Mouse (Mus musculus): ENCODE data around the gene Ceacam15.
"Not testable (repeated sequence)": the region's sequence is repeated elsewhere in the genome, so short reads cannot be mapped to it uniquely, and the experiment has no call there.

Ceacam15 gene

GRCm38 (mm10) chr7:16675605-16676004, at the start of gene Ceacam15:
Gene Ceacam15 (minus strand): TSS chr7:16675705.
- no peak for DNase-seq

GRCm38 (mm10) chr7:16722490-16722889, 47.0 kb upstream of the Ceacam15 start:
- not testable (repeated sequence) for DNase-seq

GRCm38 (mm10) chr7:16721629-16722028, 46.1 kb upstream of the Ceacam15 start, which contains the start of gene Ceacam9:
Gene Ceacam9 (plus strand): TSS chr7:16721929.
- DNase-seq, result no peak

GRCm38 (mm10) chr7:16716456-16717152, 41.1 kb upstream of the Ceacam15 start:
- not testable (repeated sequence) for DNase-seq

- DNase-seq, result no peak
Measured at GRCm38 (mm10) chr7:16712633-16713415, 37.3 kb upstream of the Ceacam15 start.

GRCm38 (mm10) chr7:16710604-16711003, 35.1 kb upstream of the Ceacam15 start:
- no peak for DNase-seq

GRCm38 (mm10) chr7:16708244-16708643, 32.7 kb upstream of the Ceacam15 start:
- no peak for DNase-seq

- no peak for DNase-seq
Measured at GRCm38 (mm10) chr7:16706385-16706784, 30.9 kb upstream of the Ceacam15 start.

- DNase-seq, result no peak
Measured at GRCm38 (mm10) chr7:16700583-16700982, 25.1 kb upstream of the Ceacam15 start.

- DNase-seq, result peak in 1 of 2 experiments; percentile 5
Measured at GRCm38 (mm10) chr7:16699042-16699441, 23.5 kb upstream of the Ceacam15 start.

GRCm38 (mm10) chr7:16695025-16695424, 19.5 kb upstream of the Ceacam15 start:
- no peak for DNase-seq

- no peak for DNase-seq
Measured at GRCm38 (mm10) chr7:16689196-16689595, 13.7 kb upstream of the Ceacam15 start.

- DNase-seq, result not testable (repeated sequence)
Measured at GRCm38 (mm10) chr7:16680194-16680593, 4.7 kb upstream of the Ceacam15 start.

GRCm38 (mm10) chr7:16674699-16675098, 806 bp downstream of the Ceacam15 start:
- not testable (repeated sequence) for DNase-seq

- DNase-seq, result no peak
Measured at GRCm38 (mm10) chr7:16673823-16674222, 1.7 kb downstream of the Ceacam15 start.

GRCm38 (mm10) chr7:16668331-16668930, 7.1 kb downstream of the Ceacam15 start:
- DNase-seq, result not testable (repeated sequence)

GRCm38 (mm10) chr7:16644260-16644659, 31.2 kb downstream of the Ceacam15 start:
- DNase-seq, result no peak

GRCm38 (mm10) chr7:16643106-16643505, 32.4 kb downstream of the Ceacam15 start:
- not testable (repeated sequence) for DNase-seq

- DNase-seq, result peak; percentile 6 to 30
Measured at GRCm38 (mm10) chr7:16639028-16639427, 36.5 kb downstream of the Ceacam15 start.

- no peak for DNase-seq
Measured at GRCm38 (mm10) chr7:16635116-16635515, 40.4 kb downstream of the Ceacam15 start.

- DNase-seq, result not testable (repeated sequence)
Measured at GRCm38 (mm10) chr7:16633913-16634312, 41.6 kb downstream of the Ceacam15 start.

GRCm38 (mm10) chr7:16631932-16632331, 43.6 kb downstream of the Ceacam15 start:
- DNase-seq, result no peak

GRCm38 (mm10) chr7:16631025-16631424, 44.5 kb downstream of the Ceacam15 start:
- no peak for DNase-seq

Measured in lung, adult 18-20 months (tissue).